Mouse (Mus musculus) gastrocnemius, postnatal 14 days (tissue): Measurements from ENCODE around the gene Tmem184c. TPM values are rescaled to one million over a fixed set of nuclear protein-coding genes. Genes with fewer than 3 reads are reported as not detected.

Experiments
- DNase-seq: peaks from one replicate; pipeline ENCODE4 v3.0.0; 2021; ENCODE audit warnings: mixed read lengths
- intact Hi-C: fragments of 180-260 bp; cut with DNase I; formaldehyde crosslinking; loops from one replicate; pipeline ENCODE4 v1.15.1; 2025; ENCODE audit warnings: low total_unique reads
- total RNA-seq, 2 experiments: library from RNA; stranded (reverse); gene quantifications; 2 replicates each; pipeline ENCODE4 v1.2.3; 2021

Gene Tmem184c
- total RNA-seq, 2 experiments from 2014 or later, result 11.7 to 14.5 TPM

DNA sequence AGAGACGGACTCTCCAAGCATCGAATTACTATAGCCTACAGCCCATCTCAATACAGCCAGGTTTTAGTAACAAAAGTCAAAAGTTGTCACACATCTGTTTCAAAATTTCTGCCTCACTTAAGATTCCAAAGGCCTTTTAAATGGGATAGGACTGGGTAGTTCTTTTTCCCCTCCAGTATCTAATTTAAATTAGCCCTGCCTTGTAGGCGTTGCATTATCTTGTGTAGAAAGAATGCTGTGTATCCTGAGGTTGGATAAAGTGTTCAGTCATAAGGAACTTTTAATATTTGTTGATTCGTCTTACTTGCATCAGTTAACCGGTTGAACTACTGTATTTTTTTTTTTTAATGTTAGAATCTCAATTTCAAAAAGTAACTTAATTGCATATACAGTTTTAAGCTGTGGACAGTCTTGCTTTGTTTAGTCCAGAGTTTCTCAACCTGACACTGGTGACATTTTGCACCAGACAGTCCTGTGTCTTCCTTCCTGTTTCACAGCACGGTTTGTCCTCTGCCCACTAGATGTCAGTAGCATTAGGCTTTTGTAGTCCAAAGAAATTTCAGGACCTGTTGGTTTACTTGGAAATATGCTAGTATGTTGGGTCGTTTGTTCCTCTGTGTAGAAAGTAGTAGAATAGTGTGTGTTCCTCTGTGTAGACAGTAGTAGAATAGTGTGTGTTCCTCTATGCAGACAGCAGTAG lies 60.5 kb downstream of the Tmem184c start:
- no peak for DNase-seq
- intact Hi-C loops, result no loop called here

DNA sequence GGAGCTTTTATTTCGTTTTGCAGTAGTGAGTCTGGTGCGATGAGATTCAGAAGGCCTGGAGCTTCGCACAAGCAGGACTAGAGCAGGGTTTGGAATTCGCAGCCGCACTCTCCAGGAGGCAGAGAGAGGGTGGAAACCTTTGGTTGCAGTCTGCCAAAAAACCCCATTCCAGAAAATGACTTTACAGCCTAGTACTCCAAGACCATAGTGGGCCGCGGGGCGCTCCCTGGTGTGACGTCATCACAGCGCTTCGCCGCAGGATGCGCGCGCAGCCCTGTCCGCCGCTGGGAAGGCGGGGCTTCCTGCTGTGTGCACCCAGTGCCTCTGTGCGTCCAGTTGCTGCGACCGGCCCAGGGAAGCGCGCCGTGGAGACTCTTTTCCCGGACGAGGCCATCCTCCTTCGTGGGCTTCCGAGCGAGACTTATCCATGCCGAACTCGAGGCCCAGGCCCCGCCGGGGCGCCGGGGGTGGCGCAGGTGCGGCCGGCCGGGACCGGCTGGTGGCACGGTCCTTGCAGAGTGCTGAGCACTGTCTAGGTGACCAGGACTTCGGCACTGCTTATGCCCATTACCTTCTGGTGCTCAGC lies 61.3 kb downstream of the Tmem184c start, which contains the start of gene Prmt9:
Prmt9 (plus strand) TSS at position 277 of the 586 bp plus-strand sequence.
- DNase-seq, result peak; percentile 94
- intact Hi-C loops, result no loop called here

Other genes starting within 250 kb of the Tmem184c start
- 10 to 100 TPM; 43.3 to 50.0 TPM for gene Arhgap10, start 92.7 kb downstream of the Tmem184c start, total RNA-seq
- gene Prmt9, start 61.3 kb downstream of the Tmem184c start, total RNA-seq, result 1 to 10 TPM; 9.0 to 9.1 TPM
- gene Ednra, start 113.8 kb upstream of the Tmem184c start, total RNA-seq, result 1 to 10 TPM; 5.1 to 7.3 TPM